Mouse (Mus musculus) layer of hippocampus, postnatal 14 days (tissue): ENCODE measurements around the gene Fam78b. TPM values are rescaled to one million over a fixed set of nuclear protein-coding genes. Genes with fewer than 3 reads are reported as not detected.

Experiments used
- DNase-seq, 2 experiments: peaks; one replicate each; pipeline ENCODE4 v3.0.0; 2021 to 2022; ENCODE audit warnings: low spot score in 2 of 2, mixed read lengths in 1 of 2
- total RNA-seq, 2 experiments: library from RNA; stranded (reverse); gene quantifications; 2 replicates each; pipeline ENCODE4 v1.2.3; 2021

Gene Fam78b
- total RNA-seq, 2 experiments from 2014 or later = 29.4 to 30.8 TPM

DNA sequence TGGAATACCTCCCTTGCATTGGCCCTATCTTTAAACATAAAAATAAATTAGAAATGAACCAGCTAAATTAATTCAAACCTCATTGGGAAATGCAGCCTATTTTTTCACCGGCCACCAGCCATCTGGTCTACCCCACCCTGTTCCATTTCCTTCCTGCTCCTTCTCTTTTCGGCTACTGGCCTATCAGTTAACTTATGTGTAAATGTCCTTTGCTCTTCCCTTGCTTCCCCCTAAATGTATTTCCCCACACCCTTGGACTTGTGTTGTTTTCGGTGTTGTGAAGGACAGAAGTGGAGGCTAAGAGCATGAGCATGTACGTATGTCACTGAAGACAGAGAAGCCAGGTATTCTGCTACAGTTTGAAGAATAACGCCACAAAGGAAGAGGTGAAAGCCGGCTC is 89.2 kb downstream of the Fam78b start:
- DNase-seq = no peak

DNA sequence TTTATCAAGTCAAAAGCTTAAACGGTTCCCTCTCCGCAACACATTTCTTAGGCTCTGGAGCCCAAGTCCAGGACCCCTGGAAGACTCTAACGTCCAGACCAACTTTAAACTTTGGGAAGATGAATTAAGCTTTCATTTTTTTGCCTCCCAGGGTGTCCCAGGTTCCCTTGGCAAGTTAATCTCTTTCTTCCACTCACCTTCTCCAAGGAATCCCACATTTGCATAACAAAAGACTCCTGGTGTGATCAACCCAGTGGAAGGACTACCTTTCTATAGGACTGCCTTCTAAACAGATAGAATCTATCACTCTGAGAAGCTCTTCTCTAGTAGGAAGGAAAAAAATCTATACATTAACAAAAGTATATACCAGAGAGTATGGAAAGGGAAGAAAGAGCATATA is 92.3 kb downstream of the Fam78b start:
- no peak for DNase-seq

DNA sequence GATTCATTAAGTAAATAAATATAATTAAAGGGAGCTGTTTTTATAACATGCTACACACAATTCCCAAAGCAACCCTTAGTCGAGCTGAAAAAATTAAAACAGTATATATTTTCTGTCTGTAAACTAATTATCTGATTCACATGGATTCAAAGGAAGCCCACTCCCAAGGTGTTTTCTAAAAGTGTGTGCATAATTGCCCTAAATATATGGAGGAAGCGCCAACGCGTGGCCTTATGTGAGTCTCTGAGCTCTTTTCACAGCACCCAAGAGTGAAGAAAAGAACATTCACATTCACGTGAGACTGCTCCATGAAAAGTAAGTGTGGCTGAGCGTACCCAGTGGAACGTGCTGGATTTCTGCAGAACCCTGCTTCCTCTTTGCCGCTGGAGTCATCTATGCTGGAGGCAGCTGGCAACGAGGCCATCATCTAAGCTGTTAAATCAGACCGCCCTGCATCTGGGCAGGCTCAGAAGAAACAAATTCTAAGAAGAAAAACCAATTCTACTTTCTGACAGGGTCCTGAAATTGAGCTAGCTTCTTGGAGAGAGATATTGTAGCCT is 93.5 kb downstream of the Fam78b start:
- DNase-seq = no peak

DNA sequence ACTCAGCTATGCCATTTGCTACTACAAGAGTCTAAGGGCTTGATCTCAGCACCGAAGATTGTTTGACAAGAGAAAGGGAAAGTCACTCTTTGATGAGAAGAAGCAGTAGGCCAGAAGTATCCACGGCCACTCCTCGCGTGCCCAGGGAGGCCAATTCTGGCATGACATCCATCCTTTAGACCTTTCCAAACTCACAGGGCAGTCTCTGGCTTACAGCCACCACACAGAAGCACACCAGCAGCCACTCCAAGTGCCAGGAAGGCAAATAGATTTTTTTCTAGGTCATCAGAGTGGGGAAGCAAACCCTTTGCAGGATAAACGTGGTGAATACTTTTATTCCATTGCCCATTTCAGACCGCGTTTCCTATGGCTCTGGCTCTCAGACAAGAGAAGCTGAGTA is 97.5 kb downstream of the Fam78b start:
- no peak for DNase-seq

DNA sequence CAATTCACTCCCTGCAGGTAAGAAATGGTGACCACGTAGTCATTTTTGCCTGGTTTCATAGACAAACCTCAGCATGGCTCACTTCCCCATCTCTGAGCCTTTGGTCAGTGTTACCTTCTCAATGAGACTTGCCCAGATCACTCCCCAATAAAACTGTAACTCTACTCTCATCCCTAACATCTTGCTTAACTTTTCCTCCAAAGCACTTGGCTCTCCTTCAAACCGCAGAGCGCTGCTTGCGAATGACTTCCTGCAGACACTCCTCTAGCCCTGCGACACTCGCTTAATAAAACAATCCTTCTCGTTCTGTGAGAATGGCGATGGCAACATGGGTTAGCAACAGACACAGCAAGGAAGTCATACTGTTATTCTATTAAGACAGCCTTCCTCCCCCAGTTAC is 100.8 kb downstream of the Fam78b start:
- DNase-seq = no peak

DNA sequence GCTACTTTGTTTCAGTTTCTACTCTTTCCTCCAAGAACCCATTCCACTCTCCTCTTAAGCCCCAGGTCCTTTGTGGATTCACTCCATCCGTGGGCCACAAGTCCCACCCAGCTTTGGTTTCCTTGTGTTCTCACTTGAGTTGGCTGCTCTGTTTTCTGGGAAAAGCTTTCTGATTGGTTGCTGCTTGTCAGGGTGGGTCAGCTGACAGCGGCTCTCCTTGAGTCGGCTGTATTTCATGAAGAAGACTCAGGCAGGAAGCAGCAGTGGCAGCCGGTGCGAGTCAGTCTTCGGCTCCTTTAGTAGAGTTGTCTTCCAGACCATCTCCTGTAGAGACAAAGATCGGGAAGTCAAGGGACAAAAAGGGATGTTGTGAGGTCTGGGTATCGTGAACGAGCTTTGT is 101.3 kb downstream of the Fam78b start:
- DNase-seq = no peak

DNA sequence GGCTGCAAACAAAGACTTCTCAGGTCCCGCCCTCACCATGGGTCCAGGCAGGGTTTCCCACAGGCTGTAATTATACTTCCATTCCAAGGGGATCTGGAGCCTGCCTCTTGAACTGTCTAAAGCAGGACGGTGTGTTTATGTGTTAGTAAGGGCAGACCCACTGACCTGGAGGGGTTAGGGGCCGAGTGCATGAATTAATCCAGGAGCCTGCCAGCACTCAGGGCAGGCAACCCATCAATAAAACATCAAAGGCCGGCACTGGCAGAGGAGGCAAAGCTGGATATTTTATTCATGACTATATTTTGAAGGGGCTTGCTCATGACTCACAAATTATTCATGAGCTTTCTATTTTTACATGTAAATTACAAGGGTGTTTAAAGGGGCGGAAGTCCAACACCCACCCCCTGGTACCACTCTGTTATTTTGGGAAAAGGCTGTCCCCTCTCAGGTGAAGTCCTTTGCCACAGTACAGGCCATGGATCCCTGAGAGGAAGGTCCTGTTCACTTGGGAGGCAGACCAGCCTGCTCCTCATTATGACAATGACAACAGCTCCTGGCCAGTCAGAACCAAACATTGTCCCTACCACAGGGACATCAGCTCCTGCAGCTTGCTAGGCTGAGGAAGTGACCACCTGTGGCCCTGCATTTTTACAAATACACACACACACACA is 103.9 kb downstream of the Fam78b start:
- DNase-seq = no peak

DNA sequence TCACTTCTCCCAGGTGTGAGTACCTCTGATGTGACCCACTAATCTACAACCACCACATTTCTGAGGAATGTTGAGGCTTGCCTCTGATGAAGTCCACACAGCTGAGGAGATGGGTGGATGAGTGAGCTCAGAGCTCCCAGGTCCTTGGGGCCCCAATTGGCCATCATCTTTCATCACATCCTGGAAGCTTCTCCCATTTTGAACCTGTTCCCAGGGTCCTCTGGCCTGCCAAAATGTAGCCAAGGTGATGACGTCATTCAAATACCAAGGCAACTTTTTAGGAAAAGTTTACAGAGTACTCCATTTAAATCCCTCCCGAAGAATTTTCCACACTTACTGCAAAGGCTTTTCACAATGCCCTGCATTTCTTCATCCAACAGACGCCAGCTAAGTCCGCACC is 104.7 kb downstream of the Fam78b start:
- no peak for DNase-seq

DNA sequence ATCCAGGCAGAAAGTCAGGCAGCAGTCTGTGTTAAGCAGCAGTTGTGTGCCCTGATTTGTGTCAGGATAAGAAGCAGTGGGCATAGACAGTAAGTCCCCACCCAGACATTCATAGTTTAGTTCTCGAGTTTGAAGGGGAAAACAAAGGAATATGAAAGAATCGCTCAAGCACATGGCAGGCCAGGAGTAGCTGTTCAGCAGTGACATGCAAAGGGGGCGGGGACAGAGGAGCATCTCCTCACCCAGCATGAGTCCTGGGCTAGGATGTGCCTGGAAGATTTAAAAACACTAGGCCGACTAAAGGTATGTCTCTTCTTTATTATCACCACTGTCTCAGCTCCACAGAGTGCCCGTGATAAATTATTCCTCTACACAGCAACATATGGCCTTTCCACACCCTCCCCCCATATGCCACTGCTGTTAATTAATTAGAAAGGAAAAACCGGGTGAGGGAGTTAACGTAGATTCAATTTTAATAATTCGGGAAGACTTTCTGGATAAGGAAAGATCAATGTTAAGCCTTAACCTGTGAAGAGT is 107.8 kb downstream of the Fam78b start:
- peak in 1 of 2 experiments; percentile 33 for DNase-seq

DNA sequence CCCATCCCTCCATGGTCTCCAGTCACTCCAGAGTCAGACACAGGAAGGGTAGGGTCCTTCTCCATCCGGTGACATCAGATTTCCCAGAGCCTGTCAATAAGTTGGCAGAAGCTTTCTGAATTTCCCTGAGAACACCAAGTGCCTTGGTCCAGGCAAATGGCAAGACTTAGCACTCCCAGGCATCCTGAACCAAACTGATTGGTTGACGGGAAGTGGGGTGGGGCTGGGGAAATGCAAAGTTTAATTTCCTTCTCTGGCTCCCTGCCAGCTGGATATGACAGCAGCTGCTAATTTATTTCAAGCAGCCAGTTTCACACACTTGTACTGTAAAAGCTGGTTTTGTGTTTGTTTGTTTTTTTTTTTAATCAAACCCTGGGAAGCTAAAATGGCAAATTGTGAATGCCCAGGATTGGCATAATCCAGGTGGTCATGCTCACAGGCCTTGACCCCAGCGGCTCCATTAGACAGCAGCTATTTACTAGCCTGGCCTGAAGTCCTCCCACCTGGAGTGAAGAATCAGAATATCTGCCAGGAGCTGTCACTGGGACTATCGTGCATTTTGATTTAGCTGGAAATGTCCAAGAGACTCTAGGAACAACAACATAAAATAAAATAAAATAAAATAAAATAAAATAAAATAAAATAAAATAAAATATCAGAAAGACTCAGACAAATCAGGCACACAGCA is 113.3 kb downstream of the Fam78b start:
- no peak for DNase-seq

DNA sequence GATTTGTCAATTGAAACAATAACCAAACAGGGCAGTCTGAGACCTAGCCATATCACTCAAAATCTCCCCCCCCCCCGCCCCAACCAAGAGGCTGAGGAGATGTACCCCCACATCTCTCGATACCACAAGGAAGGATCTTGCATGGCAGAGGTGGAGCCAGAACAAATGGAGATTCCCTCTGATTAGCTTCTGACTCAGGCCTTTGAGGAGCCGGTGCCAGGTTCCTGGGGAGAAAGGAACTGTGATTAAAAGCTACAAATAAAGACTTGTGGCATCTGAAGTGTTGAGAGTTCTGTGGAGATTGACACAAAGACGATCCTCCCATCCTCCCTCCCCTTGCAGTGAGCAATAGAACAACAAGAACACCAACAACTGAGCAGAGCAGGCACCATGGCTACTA is 113.9 kb downstream of the Fam78b start:
- DNase-seq = no peak

DNA sequence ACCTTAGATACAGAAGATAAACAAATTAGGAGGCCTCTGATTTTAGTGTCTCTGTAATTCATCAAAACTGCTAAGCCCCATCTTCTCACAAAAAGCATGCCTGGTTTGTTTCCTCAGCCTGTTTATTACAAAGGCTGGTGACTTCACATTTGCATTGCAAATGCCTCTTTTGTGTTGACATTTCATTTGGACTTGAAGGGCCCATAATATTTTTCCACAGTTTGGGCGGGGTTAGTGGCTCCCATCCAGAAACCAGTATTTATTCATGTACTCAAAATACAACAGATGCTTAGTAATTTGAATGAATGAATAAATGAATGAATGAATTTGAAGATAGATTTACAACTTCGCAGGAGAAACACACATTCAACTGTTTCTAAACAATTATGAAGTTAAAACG is 115.5 kb downstream of the Fam78b start:
- peak in 1 of 2 experiments; percentile 17 for DNase-seq

DNA sequence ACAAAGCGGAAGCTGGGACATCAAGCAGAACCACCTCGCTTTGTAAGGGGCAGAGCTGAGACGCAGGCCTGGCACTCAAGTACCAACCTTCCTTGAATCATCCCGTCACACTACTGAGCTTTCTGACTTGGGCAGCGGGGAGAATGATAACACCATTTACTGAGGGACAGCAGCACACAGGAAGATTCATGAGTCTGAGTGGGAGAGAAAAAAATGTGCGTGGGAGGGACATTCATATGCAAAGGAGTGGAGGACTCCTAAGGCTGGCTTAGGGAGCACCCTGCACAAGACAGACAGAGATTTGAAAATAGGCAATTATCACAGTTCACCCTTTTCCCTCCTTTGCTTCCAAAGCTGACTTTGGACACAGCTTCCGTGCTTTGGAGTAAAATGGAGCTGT is 117.8 kb downstream of the Fam78b start:
- DNase-seq = no peak

DNA sequence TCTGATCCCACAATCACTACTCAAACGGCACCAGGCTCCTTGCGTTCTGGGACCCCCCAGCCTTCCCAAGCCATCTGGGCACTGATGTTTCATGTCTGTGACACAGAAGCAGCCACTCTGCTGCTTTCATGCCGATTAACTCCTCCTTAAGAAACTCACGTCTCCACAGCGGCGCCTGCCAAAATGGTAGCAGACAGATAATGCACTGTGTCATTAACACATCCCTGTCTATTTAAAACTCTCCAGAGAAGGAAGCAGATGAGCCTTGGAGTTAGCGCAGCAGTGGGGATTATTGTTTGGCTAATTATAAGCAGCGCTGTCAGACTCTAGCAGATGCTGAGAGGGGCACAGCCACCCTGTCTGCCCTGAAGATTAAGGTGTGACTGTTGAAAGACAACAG is 118.2 kb downstream of the Fam78b start:
- DNase-seq = peak in 1 of 2 experiments; percentile 36

DNA sequence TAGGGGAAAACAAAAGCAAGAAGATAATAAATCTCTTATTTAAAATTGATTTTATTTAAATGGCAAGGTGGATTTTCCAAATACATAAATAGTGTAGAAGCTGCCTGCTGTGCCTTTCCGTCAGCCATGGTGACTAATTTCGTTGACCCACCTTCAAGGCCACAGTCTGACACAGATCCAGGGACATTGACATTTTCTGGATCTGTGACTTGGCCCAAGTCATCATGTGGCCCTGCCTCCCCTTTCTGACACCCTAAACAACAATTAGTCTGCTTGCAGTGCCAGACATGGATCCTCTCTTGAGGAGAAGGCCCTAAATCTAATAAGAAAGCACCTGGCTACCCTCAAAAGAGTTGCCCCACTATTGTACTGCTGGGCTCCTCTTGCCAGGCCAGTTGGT is 121.2 kb downstream of the Fam78b start:
- DNase-seq = no peak

DNA sequence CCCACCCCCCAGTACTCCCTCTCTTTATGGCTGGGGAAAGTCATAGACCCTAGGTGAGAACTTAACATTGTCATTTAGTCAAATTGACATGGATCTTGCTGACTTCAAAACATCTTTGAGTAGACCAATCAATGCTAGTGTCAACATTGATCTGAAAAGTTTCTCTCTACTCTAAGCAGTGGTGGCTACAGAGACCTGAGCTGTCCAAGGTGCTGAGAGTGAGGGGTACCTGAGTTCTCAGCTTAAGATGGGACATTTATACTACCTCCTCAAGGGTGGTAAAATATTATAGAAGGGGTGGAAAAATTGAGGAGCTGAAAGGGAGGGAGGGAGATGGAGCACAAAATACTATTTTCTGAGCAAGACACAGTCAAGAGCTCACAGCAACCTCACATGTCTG is 122.3 kb downstream of the Fam78b start:
- DNase-seq = no peak

DNA sequence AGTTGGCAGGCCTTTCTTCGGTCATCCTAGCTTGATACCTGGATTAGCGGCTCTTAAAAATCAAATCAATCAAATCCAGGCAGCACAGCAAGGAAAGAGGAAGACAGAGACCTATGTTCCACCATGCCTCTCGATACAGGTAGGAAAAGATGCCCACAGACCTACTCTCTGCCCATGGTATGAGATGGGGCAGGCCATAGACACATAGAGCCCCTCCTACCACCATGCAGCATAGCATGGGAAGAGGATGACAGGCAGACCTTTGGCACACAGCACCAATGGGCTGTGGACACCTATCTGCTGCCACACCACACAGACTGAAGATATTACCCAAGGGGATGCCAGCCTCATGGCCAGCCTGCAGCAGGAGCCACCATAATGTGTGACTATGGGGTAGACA is 124.7 kb downstream of the Fam78b start:
- DNase-seq = no peak

DNA sequence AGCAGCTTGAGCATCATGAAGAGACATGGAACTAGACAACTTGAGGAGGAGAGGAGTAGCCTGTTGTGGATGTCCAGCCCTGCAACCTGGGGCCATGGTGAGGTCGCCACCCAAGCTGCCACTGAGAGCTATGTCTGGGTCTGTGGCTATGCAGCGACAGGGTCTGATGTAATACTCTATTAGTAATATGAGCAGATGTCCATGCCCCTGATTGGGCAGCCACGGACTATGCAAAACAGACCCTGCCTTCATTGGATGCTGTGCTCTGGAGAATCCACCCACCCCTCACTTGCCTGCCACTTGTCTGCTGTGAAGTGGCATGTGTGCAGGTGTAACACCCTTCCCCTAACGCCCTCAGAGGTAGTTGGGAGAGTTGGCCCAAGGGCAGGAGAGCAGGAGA is 125.1 kb downstream of the Fam78b start:
- no peak for DNase-seq

DNA sequence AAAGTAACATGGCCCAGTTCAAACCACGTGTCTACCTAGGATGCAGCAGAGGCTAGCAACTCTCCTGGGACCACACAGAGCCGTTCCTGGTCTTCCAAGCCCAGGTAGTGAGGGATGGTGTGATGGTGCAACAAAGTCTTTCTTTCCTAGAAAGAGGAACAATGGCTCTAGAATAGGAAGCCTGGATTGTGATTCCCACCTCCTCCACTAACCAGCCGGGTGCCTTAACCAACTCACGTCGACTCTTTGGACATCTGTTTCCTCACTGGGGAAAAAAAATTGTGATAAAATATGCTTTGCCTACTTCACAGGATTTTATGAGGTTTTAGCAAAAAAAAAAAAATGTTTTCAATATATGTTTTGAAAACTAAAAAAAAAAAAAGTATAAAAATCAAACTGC is 134.5 kb downstream of the Fam78b start:
- DNase-seq = no peak
